Mouse (Mus musculus): ENCODE data around the gene Tmbim1. TPM values are rescaled to one million over a fixed set of nuclear protein-coding genes. Genes with fewer than 3 reads are reported as not detected.

Tmbim1 gene
- total RNA-seq, 2 experiments from 2014 or later: 45.8 to 50.5 TPM

GRCm38 (mm10) chr1:74282896-74283625 is 22.4 kb downstream of the Tmbim1 start:
- DNase-seq: no peak
- intact Hi-C loops (cut with DNase I): no loop called here

- no peak for DNase-seq
- intact Hi-C loops (cut with DNase I): no loop called here
Measured at GRCm38 (mm10) chr1:74281886-74282285, 23.5 kb downstream of the Tmbim1 start.

- intact Hi-C loops (cut with DNase I): no loop called here
- DNase-seq: no peak
Measured at GRCm38 (mm10) chr1:74281372-74281771, 24.1 kb downstream of the Tmbim1 start.

- intact Hi-C loops (cut with DNase I): no loop called here
- DNase-seq: no peak
Measured at GRCm38 (mm10) chr1:74280591-74281325, 24.7 kb downstream of the Tmbim1 start.

- intact Hi-C loops (cut with DNase I): no loop called here
- DNase-seq: no peak
Measured at GRCm38 (mm10) chr1:74278988-74279387, 26.4 kb downstream of the Tmbim1 start.

- DNase-seq: no peak
- intact Hi-C loops (cut with DNase I): no loop called here
Measured at GRCm38 (mm10) chr1:74278538-74278937, 26.9 kb downstream of the Tmbim1 start, which contains the start of gene Gpbar1. Gene Gpbar1 (plus strand): TSS chr1:74278550.

GRCm38 (mm10) chr1:74277883-74278537 is 27.4 kb downstream of the Tmbim1 start:
- intact Hi-C loops (cut with DNase I): no loop called here
- no peak for DNase-seq

GRCm38 (mm10) chr1:74277041-74277440 is 28.4 kb downstream of the Tmbim1 start:
- intact Hi-C loops (cut with DNase I): no loop called here
- no peak for DNase-seq

- intact Hi-C loops (cut with DNase I): no loop called here
- DNase-seq: no peak
Measured at GRCm38 (mm10) chr1:74275015-74275414, 30.4 kb downstream of the Tmbim1 start.

- intact Hi-C loops (cut with DNase I): no loop called here
- DNase-seq: no peak
Measured at GRCm38 (mm10) chr1:74271659-74272058, 33.8 kb downstream of the Tmbim1 start.

GRCm38 (mm10) chr1:74268750-74269149 is 36.7 kb downstream of the Tmbim1 start:
- no peak for DNase-seq
- intact Hi-C loops (cut with DNase I): no loop called here

GRCm38 (mm10) chr1:74262510-74262909 is 42.9 kb downstream of the Tmbim1 start:
- DNase-seq: no peak
- intact Hi-C loops (cut with DNase I): no loop called here

- intact Hi-C loops (cut with DNase I): loop anchor here (5.0 kb wide), 1 partner anchor 49 kb away; no protein-coding TSS in a partner anchor
- no peak for DNase-seq
Measured at GRCm38 (mm10) chr1:74256782-74257181, 48.6 kb downstream of the Tmbim1 start.

- DNase-seq: no peak
- intact Hi-C loops (cut with DNase I): loop anchor here (5.0 kb wide), 1 partner anchor 49 kb away; no protein-coding TSS in a partner anchor
Measured at GRCm38 (mm10) chr1:74255704-74256345, 49.6 kb downstream of the Tmbim1 start.

- DNase-seq: no peak
- intact Hi-C loops (cut with DNase I): no loop called here
Measured at GRCm38 (mm10) chr1:74250096-74250495, 55.3 kb downstream of the Tmbim1 start.

- intact Hi-C loops (cut with DNase I): loop anchor here (1.0 kb wide), 1 partner anchor 12 kb away; no protein-coding TSS in a partner anchor
- peak in 1 of 2 experiments; percentile 28 for DNase-seq
Measured at GRCm38 (mm10) chr1:74249331-74249980, 56.0 kb downstream of the Tmbim1 start.

- peak; percentile 34 to 47 for DNase-seq
- intact Hi-C loops (cut with DNase I): loop anchor here (1.0 kb wide), 1 partner anchor 11 kb away; no protein-coding TSS in a partner anchor
Measured at GRCm38 (mm10) chr1:74248799-74249198, 56.6 kb downstream of the Tmbim1 start.

GRCm38 (mm10) chr1:74245525-74245924 is 59.9 kb downstream of the Tmbim1 start:
- intact Hi-C loops (cut with DNase I): no loop called here
- DNase-seq: no peak

- DNase-seq: no peak
- intact Hi-C loops (cut with DNase I): no loop called here
Measured at GRCm38 (mm10) chr1:74240832-74241231, 64.6 kb downstream of the Tmbim1 start.

- intact Hi-C loops (cut with DNase I): no loop called here
- DNase-seq: peak in 1 of 2 experiments; percentile 37
Measured at GRCm38 (mm10) chr1:74240311-74240710, 65.1 kb downstream of the Tmbim1 start.
